Mouse (Mus musculus): ENCODE results near the gene Elf2. TPM values are rescaled to one million over a fixed set of nuclear protein-coding genes. Genes with fewer than 3 reads are reported as not detected.

Gene Elf2
- 28.6 and 37.3 TPM in 2 replicates for polyA plus RNA-seq (2014; fragmentation: Nextera tagmentation; extraction: Ambion mirVana)

GRCm38 (mm10) chr3:51340552-51341267, at the start of gene Elf2:
TSS of gene Elf2 (minus strand) at chr3:51340663.
- DNase-seq, result peak; percentile 92
- no peaks in the 10 kb centered on the region for H3K9me3 ChIP-seq (ENCODE audit: control insufficient read depth, low read length)
- H3K27me3 ChIP-seq (ENCODE audit: control insufficient read depth, insufficient read depth, low read length), result no peaks in the 10 kb centered on the region
- peak; percentile 83 for ATAC-seq (ENCODE audit: low FRiP score, low TSS enrichment)
- H3K4me2 ChIP-seq (ENCODE audit: low read length), result peak within 1 kb of the TSS; percentile 82
- H3K36me3 ChIP-seq (ENCODE audit: control insufficient read depth, insufficient read depth, low read length), result no peaks in the 10 kb centered on the region
- H3K4me1 ChIP-seq (ENCODE audit: control insufficient read depth, insufficient read depth, low read length), result peaks cover 12% of the 10 kb centered on the region; the same call in 1 of the 2 replicates
- H3K9ac ChIP-seq (replicated peaks; ENCODE audit: low read length), result peak within 1 kb of the TSS; percentile 94
- H3K27ac ChIP-seq (replicated peaks; ENCODE audit: low read depth, low read length), result peak within 1 kb of the TSS; percentile 99
- peak within 1 kb of the TSS; percentile 97 for H3K4me3 ChIP-seq (replicated peaks; ENCODE audit: low read depth, low read length)
- under 1% methylated on average over 83 of the region's 87 CpGs for WGBS

GRCm38 (mm10) chr3:51388904-51389303, 48.4 kb upstream of the Elf2 start:
- WGBS, result 12% methylated on average over 13 of the region's 13 CpGs
- Histone ChIP-seq H3K9me3 (ENCODE audit: control insufficient read depth, low read length) (no peaks in the 10 kb centered on the region), H3K4me2 (ENCODE audit: low read length) (peak overlapping the region; percentile 35), H3K4me1 (ENCODE audit: control insufficient read depth, insufficient read depth, low read length) (no peaks in the 10 kb centered on the region), H3K36me3 (ENCODE audit: control insufficient read depth, insufficient read depth, low read length) (no peaks in the 10 kb centered on the region), H3K27me3 (ENCODE audit: control insufficient read depth, insufficient read depth, low read length) (no peaks in the 10 kb centered on the region), H3K9ac (replicated peaks; ENCODE audit: low read length) (no peak overlapping the region; the same call in 1 of the 2 replicates), H3K4me3 (replicated peaks; ENCODE audit: low read depth, low read length) (no peak overlapping the region), H3K27ac (replicated peaks; ENCODE audit: low read depth, low read length) (no peak overlapping the region)
- peak; percentile 29 for DNase-seq
- no peak for ATAC-seq (ENCODE audit: low FRiP score, low TSS enrichment)

GRCm38 (mm10) chr3:51387868-51388381, 47.5 kb upstream of the Elf2 start:
- H3K9ac ChIP-seq (replicated peaks; ENCODE audit: low read length), result no peak overlapping the region
- no peak overlapping the region for H3K27ac ChIP-seq (replicated peaks; ENCODE audit: low read depth, low read length)
- 59% methylated on average over 8 of the region's 8 CpGs for WGBS
- H3K4me2 ChIP-seq (ENCODE audit: low read length), result no peak overlapping the region
- no peak for ATAC-seq (ENCODE audit: low FRiP score, low TSS enrichment)
- H3K9me3 ChIP-seq (ENCODE audit: control insufficient read depth, low read length), result no peaks in the 10 kb centered on the region
- no peak for DNase-seq
- H3K36me3 ChIP-seq (ENCODE audit: control insufficient read depth, insufficient read depth, low read length), result no peaks in the 10 kb centered on the region
- H3K4me3 ChIP-seq (replicated peaks; ENCODE audit: low read depth, low read length), result no peak overlapping the region
- no peaks in the 10 kb centered on the region for H3K27me3 ChIP-seq (ENCODE audit: control insufficient read depth, insufficient read depth, low read length)
- no peaks in the 10 kb centered on the region for H3K4me1 ChIP-seq (ENCODE audit: control insufficient read depth, insufficient read depth, low read length)

- WGBS, result 89% methylated on average over 3 of the region's 3 CpGs
- Histone ChIP-seq H3K36me3 (ENCODE audit: control insufficient read depth, insufficient read depth, low read length) (no peaks in the 10 kb centered on the region), H3K4me3 (replicated peaks; ENCODE audit: low read depth, low read length) (no peak overlapping the region), H3K9me3 (ENCODE audit: control insufficient read depth, low read length) (no peaks in the 10 kb centered on the region), H3K4me1 (ENCODE audit: control insufficient read depth, insufficient read depth, low read length) (no peaks in the 10 kb centered on the region), H3K4me2 (ENCODE audit: low read length) (no peak overlapping the region), H3K27ac (replicated peaks; ENCODE audit: low read depth, low read length) (no peak overlapping the region), H3K9ac (replicated peaks; ENCODE audit: low read length) (no peak overlapping the region), H3K27me3 (ENCODE audit: control insufficient read depth, insufficient read depth, low read length) (no peaks in the 10 kb centered on the region)
- ATAC-seq (ENCODE audit: low FRiP score, low TSS enrichment) (no peak), DNase-seq (no peak)
Observed at GRCm38 (mm10) chr3:51387134-51387451, 46.6 kb upstream of the Elf2 start.

GRCm38 (mm10) chr3:51386441-51387133, 46.1 kb upstream of the Elf2 start:
- no peak for ATAC-seq (ENCODE audit: low FRiP score, low TSS enrichment)
- H3K36me3 ChIP-seq (ENCODE audit: control insufficient read depth, insufficient read depth, low read length), result no peaks in the 10 kb centered on the region
- H3K27ac ChIP-seq (replicated peaks; ENCODE audit: low read depth, low read length), result no peak overlapping the region
- no peaks in the 10 kb centered on the region for H3K4me1 ChIP-seq (ENCODE audit: control insufficient read depth, insufficient read depth, low read length)
- H3K4me2 ChIP-seq (ENCODE audit: low read length), result no peak overlapping the region
- peak; percentile 41 for DNase-seq
- WGBS, result 37% methylated on average over 12 of the region's 12 CpGs
- H3K9me3 ChIP-seq (ENCODE audit: control insufficient read depth, low read length), result no peaks in the 10 kb centered on the region
- no peaks in the 10 kb centered on the region for H3K27me3 ChIP-seq (ENCODE audit: control insufficient read depth, insufficient read depth, low read length)
- H3K9ac ChIP-seq (replicated peaks; ENCODE audit: low read length), result no peak overlapping the region
- H3K4me3 ChIP-seq (replicated peaks; ENCODE audit: low read depth, low read length), result no peak overlapping the region

- Histone ChIP-seq H3K4me2 (ENCODE audit: low read length) (no peak overlapping the region), H3K9me3 (ENCODE audit: control insufficient read depth, low read length) (no peaks in the 10 kb centered on the region), H3K4me1 (ENCODE audit: control insufficient read depth, insufficient read depth, low read length) (no peaks in the 10 kb centered on the region), H3K27me3 (ENCODE audit: control insufficient read depth, insufficient read depth, low read length) (no peaks in the 10 kb centered on the region), H3K4me3 (replicated peaks; ENCODE audit: low read depth, low read length) (no peak overlapping the region), H3K27ac (replicated peaks; ENCODE audit: low read depth, low read length) (no peak overlapping the region), H3K36me3 (ENCODE audit: control insufficient read depth, insufficient read depth, low read length) (no peaks in the 10 kb centered on the region), H3K9ac (replicated peaks; ENCODE audit: low read length) (no peak overlapping the region)
- no peak for ATAC-seq (ENCODE audit: low FRiP score, low TSS enrichment)
- 12% methylated on average over 12 of the region's 12 CpGs for WGBS
- DNase-seq, result peak; percentile 54
Observed at GRCm38 (mm10) chr3:51383409-51383808, 42.9 kb upstream of the Elf2 start.

- DNase-seq (no peak), ATAC-seq (ENCODE audit: low FRiP score, low TSS enrichment) (no peak)
- Histone ChIP-seq H3K4me3 (replicated peaks; ENCODE audit: low read depth, low read length) (no peak overlapping the region), H3K9ac (replicated peaks; ENCODE audit: low read length) (no peak overlapping the region), H3K9me3 (ENCODE audit: control insufficient read depth, low read length) (no peaks in the 10 kb centered on the region), H3K36me3 (ENCODE audit: control insufficient read depth, insufficient read depth, low read length) (no peaks in the 10 kb centered on the region), H3K27me3 (ENCODE audit: control insufficient read depth, insufficient read depth, low read length) (no peaks in the 10 kb centered on the region), H3K4me2 (ENCODE audit: low read length) (no peak overlapping the region), H3K4me1 (ENCODE audit: control insufficient read depth, insufficient read depth, low read length) (no peaks in the 10 kb centered on the region), H3K27ac (replicated peaks; ENCODE audit: low read depth, low read length) (no peak overlapping the region)
- 79% methylated on average over 2 of the region's 5 CpGs for WGBS
Observed at GRCm38 (mm10) chr3:51380660-51381014, 40.2 kb upstream of the Elf2 start.

- DNase-seq (peak; percentile 44), ATAC-seq (ENCODE audit: low FRiP score, low TSS enrichment) (no peak)
- H3K4me2 ChIP-seq (ENCODE audit: low read length), result no peak overlapping the region
- H3K27ac ChIP-seq (replicated peaks; ENCODE audit: low read depth, low read length), result no peak overlapping the region
- 73% methylated on average over 5 of the region's 5 CpGs for WGBS
- H3K4me1 ChIP-seq (ENCODE audit: control insufficient read depth, insufficient read depth, low read length), result no peaks in the 10 kb centered on the region
- no peak overlapping the region for H3K9ac ChIP-seq (replicated peaks; ENCODE audit: low read length)
- no peak overlapping the region for H3K4me3 ChIP-seq (replicated peaks; ENCODE audit: low read depth, low read length)
- H3K27me3 ChIP-seq (ENCODE audit: control insufficient read depth, insufficient read depth, low read length), result no peaks in the 10 kb centered on the region
- no peaks in the 10 kb centered on the region for H3K36me3 ChIP-seq (ENCODE audit: control insufficient read depth, insufficient read depth, low read length)
- H3K9me3 ChIP-seq (ENCODE audit: control insufficient read depth, low read length), result no peaks in the 10 kb centered on the region
Observed at GRCm38 (mm10) chr3:51379786-51380659, 39.6 kb upstream of the Elf2 start.

All from midbrain, embryonic 14.5 days (tissue).